Comparison of ENCODE assay signal across 9 mouse cellular contexts in the genomic region with DNA sequence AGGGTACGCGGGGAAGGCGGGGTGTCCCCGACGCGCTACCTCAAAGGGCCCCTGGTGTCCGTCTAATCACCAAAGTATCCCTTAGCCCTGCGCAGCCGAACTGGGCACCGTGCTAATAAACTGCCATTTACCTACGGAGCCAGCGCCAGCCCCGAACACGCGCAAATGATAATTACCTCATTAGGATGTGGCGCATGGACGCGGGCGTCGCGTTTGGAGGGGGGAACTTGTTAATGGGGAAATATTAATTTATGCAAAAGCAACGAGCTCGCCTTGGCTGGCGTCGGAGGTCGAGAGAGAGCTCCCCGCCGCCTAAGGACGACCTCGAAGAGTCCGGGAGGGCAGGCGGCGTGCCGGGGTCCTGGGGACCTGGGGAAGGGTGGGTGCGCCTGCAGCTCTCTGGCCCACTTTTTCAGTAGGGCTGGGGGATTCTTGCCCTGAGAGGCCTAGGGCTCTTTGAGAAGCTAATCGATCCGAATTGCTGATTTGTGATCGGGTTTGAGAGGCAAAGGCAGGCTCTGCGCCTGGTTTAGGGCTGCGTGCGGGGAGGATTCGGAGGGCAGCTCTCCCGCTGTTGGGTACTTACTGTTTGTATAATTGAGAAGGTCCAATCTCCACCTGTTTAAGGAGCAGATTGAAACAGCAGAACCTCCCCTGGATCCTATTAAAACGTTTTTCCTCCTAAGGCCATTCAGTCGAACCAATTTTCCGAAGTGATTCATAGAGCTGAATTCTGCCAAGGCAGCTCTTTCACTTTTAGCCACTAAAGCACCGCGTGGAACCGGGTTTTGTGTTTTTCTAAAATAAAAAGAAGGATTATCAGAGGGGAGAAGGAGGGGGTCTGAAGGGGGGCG. TPM values are rescaled to one million over a fixed set of nuclear protein-coding genes. Genes with fewer than 3 reads are reported as not detected.
DNase-seq lines count a peak whose midpoint lies in the region; ATAC-seq and TF ChIP-seq lines count a peak whose summit lies in the region.
"Had no signal": no experiment of that assay in that cellular context is flagged by ENCODE, and none has a peak within 500 bp of the region (broad histone marks: within the 10 kb centered on the region; RNA-seq: fewer than 3 reads in every experiment).

No protein-coding gene starts in this region.

- WGBS in hindbrain, embryonic 13.5 days, result under 1% methylated on average over 50 of the region's 50 CpGs

- peaks cover 100% of the 10 kb centered on the region for H3K27me3 ChIP-seq in hindbrain, embryonic 13.5 days

- H3K4me1 ChIP-seq in hindbrain, embryonic 13.5 days (replicated peaks), result peaks cover 22% of the 10 kb centered on the region

- no peak for TF ChIP-seq CTCF in layer of hippocampus, adult 2 months (conservative IDR thresholded peaks at IDR 0.05)

- ATAC-seq in hindbrain, embryonic 13.5 days (ENCODE audit: low FRiP score), result no peak

- H3K27ac ChIP-seq in layer of hippocampus, adult 2 months, result peak overlapping the region; percentile 92
- H3K27ac ChIP-seq in hindbrain, embryonic 13.5 days, result no peak overlapping the region

- DNase-seq in layer of hippocampus, adult 2 months (ENCODE audit: low spot score in 2 of 2), result peak in 1 of 2 experiments; percentile 43
- no peak for DNase-seq in layer of hippocampus, adult 9-10 months (ENCODE audit: low spot score)
- peak; percentile 59 for DNase-seq in embryo, embryonic 9.5 days (ENCODE audit: extremely low spot score)
- peak; percentile 58 for DNase-seq in neural tube, embryonic 10.5 days (ENCODE audit: extremely low spot score, low spot score)
- DNase-seq in adrenal gland, adult 18-20 months (ENCODE audit: low spot score in 2 of 2), result no peak
- no peak for DNase-seq in frontal cortex, postnatal 14 days (ENCODE audit: low spot score in 2 of 2)
- no peak for DNase-seq in ovary, postnatal 10 days (ENCODE audit: low spot score)

- H3K9me3 ChIP-seq in hindbrain, embryonic 13.5 days, result no peaks in the 10 kb centered on the region

- no peaks in the 10 kb centered on the region for H3K36me3 ChIP-seq in hindbrain, embryonic 13.5 days

- 0 out of 2 replicates have a peak overlapping the region, but pooled peaks have one; percentile 8 for H3K4me2 ChIP-seq in hindbrain, embryonic 13.5 days

- no peak overlapping the region for H3K9ac ChIP-seq in hindbrain, embryonic 13.5 days

- H3K4me3 ChIP-seq in layer of hippocampus, adult 2 months, result peak overlapping the region; percentile 61
- H3K4me3 ChIP-seq in hindbrain, embryonic 13.5 days, result peak overlapping the region; percentile 4; the same call in 1 of the 2 replicates

RNA-seq across cellular contexts. Expression of gene Fezf2, which starts 1.8 kb away (rescaled TPM):
- 10 to 100 TPM; 40.4 to 46.2 TPM for total RNA-seq in layer of hippocampus, adult 2 months (2021)
- 0.10 and 0.74 TPM in 2 replicates for polyA plus RNA-seq in hindbrain, embryonic 13.5 days (2015; fragmentation: Nextera tagmentation; extraction: Ambion mirVana)
- not detected for total RNA-seq in adrenal gland, adult 18-20 months (2021)
- polyA plus RNA-seq: gonadal fat pad, adult 2 months had no signal

Comparison
In these comparisons a context has a peak if more than half of its experiments do, and no peak if none do; other contexts are left out.
1. DNase-seq: peak in embryo, embryonic 9.5 days (single experiment) and neural tube, embryonic 10.5 days (single experiment); none in layer of hippocampus, adult 9-10 months (single experiment), adrenal gland, adult 18-20 months (0 of 2), frontal cortex, postnatal 14 days (0 of 2) and ovary, postnatal 10 days (single experiment).
2. RNA of gene Fezf2, which starts 1.8 kb away (total RNA-seq): 40.4 to 46.2 TPM in layer of hippocampus, adult 2 months; not detected in adrenal gland, adult 18-20 months; every median in the first group is over 10 times any median in the second.